Mouse (Mus musculus) gastrocnemius, adult 8-10 months (tissue): ENCODE data around the gene Defb30. TPM values are rescaled to one million over a fixed set of nuclear protein-coding genes. Genes with fewer than 3 reads are reported as not detected.

Source experiments
- DNase-seq, 2 experiments: peaks; one replicate each; pipeline ENCODE4 v3.0.0; 2022; ENCODE audit warnings: low spot score in 2 of 2
- total RNA-seq, 4 experiments: library from RNA; stranded (reverse); gene quantifications; 2 replicates each; pipeline ENCODE4 v1.2.4; 2022

Defb30 gene
- total RNA-seq: not detected

DNA sequence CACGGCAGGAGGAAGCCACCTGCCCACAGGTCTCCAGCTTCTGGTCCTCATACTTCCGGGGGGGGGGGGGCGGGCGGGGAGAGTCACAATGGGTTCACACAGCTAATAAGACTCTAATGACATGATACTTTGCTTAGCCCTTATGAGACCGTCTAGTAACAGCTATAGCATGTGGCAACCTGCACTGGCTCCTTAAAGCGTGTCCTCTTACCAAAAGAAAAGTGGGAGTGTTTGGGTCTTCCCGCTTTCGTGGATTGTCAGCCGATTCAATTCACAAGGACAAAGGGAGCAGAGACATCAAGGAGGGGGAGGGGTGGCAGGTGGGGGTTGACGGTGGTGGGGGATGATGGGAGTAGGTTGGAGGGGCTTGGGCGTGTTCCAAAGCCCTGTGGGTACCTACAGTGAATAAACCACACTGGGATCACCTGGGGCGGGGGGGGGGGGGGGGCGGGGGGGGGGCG is at the start of gene Defb30:
Defb30 (minus strand) TSS at position 51 of the 461 bp plus-strand sequence.
- no peak for DNase-seq

DNA sequence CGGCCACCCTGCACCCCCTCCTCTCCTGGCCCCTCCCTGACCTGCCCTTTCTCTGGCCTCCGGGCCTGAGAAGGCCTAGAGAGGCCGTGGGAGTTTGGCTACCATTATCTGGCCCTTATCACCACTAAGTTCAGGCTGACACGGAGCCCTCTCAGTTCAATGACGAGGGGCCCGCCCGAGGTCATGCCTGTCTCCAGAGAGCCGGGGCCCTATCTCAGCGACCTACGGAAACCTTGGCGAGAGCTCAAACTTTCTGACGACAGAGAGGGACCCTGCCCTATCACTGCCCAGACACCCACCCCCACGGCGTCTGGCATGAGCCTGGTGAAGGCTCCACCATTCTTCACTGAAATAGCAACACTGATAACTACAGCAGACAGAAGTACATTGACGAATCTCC is 17.9 kb upstream of the Defb30 start:
- no peak for DNase-seq

DNA sequence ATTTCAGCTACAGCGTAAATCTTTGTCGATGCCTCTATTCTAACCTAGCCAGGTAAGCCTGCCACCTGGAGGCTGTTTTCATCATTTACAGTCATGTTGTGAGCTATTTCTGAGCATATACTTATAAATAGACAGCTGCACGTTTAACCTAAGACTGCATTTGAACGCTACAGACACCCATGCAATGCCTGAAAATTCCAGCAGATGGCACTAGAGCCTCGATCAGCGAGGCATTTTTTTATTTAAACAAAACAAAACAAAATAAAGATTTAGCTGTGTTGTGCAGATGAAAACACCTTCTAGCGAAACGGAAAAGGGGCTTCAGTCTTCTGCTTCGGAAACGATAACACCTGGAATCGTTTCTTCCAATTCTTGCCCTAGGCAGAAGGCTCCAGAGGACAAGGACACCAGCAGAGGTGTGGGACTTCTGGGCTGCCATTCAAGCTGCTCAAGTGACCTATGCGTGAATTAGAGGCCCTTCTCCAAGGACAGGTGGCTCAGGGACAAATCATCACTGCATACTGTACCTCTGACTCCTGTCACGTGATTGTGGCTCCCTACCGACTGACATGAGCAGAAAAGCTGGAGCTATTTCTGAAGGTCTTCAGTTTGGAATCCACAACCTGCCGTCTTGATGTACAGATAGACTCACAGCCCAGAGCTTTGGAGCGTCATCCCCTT is 17.0 kb upstream of the Defb30 start:
- no peak for DNase-seq

DNA sequence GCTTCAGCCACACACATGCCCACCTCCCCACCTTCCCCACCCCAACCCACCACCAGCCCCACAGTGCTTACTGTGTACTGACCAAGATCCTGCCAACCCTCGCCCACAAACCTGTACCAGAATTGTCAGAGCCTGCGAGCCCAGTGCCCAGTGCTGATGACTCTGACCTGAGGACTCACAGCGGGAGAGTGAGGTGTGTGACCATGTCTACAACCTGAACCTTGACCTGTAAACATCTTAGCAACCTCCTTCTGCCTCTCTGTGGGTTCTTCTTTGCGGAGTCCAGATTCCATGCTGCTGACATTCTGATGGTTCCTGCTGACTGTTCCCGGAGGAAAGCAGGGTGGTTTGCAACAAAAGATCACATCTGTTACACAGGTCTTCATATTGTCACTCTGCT is 15.6 kb upstream of the Defb30 start:
- DNase-seq: no peak

DNA sequence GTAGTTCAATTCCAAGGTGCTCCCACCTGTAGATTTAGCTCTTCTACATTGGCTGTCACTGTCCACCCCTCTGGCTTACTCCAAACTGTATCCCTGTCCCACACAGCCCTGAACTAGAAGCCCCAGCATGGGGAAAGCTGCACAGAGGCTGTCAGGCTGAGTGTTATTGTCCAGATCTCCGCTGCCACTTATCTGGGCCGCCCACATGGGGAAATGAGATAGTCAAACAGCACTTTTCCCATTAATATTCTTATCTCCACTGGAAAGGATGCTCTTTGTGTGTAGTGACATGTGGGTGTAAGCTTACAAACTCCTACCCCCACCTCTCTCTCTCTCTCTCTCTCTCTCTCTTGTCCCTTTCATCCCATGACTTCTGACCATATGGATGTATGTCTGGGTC is 12.4 kb upstream of the Defb30 start:
- DNase-seq: no peak

DNA sequence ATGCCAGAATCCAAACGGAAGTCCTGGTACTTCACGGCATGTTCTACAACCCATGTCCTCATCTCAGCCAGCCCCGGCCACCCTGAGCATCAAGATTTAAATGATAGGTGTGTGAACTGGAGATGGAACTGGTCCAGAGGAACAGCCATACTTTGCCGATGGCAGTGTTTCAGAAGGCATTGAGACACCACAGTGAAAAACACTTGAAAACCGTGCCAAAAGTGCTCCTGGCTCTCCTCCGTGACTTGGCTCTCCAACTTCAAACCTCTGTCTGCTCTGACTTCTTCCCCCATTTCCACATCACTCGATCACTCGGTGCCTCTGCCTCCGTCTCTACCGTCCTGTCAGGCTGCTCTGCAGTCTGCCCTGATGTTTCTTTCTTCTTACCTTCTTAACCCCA is 10.6 kb upstream of the Defb30 start:
- no peak for DNase-seq

DNA sequence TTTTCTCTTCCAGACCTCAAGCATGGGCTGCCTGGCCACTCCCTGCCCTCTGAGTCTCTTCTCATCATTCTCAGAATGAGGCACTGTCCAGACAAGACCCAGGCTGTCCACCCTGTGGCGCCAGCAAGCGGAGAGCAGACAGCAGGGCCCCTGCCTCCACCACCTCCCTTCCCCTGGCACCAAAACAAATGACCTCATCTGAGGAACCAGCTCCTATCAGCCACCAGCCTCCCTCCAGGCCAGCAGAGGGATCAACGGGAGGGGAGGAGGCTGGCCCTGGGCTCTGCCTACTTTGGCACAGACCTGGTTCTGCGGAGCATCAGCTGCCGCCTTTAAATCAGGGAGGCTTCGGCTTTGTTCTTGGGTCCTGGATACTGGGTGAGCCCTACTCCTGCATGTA is 5.0 kb upstream of the Defb30 start:
- DNase-seq: peak in 1 of 2 experiments; percentile 11

DNA sequence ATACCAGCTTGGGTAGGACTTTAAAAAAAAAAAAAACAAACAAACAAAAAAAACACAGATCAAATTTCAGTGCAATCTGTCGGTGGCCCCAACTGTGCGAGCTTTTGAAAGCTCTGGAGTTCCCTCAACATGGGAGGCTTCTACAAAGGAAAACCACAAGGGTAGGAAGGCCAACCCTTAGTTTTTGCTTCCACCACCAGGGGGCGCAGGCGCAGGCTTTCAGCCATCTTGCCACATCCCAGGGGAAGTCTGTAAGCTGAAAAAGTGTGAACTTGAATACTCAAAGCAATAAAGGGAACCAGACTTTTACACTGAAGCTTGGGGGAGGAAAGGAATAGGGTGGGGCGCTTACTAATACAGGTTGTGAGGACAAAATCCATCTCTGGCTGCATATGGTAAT is 1.0 kb upstream of the Defb30 start:
- peak; percentile 14 to 23 for DNase-seq

DNA sequence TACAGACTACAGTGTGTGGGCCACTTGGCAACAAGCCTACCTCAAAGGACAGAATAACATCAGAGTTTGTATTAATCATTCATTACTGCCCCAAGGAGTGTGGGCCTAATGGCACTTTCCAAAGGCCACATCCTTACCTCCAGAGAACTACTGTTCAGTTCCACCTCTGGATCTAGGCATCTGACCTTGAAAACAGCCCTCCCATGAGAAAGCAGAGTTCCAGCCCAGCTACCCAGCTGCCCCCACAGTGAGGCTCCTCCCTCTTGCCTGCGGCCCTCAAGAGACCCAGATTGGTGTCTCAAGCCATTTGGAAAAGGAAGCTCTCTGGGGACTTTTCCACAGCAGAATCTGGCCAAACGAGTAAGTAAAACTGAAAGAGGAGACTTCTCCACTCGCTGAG is 3.1 kb downstream of the Defb30 start, which contains the start of gene Defb42:
Defb42 (plus strand) TSS at position 301 of the 400 bp plus-strand sequence.
- DNase-seq: no peak

DNA sequence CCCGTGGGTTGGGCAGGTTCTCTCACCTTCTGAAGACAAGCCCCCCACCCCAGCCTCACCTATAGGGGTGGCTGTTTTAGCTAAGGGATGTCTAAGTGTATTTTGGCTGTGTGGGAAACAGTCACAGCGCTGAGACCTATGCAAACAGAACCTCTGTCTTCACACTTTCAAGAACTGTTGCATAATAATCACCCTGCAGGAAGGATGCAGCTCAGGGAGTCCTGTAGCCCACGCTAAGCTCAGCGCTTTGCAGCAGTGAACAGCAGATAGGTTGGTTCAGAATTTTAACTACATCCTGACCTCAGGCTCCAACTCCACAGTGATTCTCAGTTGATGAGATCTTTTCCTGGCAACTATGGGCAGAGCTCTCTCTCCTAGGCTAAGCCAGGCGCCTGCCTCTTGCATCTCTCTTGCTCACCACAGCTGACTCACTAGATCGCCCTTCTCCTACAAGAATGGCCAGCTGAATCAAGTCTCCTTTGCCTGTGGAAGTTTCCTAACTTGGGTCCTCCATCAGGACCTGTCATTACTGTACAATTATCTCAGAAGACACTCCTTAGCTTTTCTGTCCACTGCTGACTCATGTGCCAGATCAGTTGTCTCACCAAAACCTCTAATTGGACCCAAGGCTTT is 29.1 kb downstream of the Defb30 start:
- no peak for DNase-seq

DNA sequence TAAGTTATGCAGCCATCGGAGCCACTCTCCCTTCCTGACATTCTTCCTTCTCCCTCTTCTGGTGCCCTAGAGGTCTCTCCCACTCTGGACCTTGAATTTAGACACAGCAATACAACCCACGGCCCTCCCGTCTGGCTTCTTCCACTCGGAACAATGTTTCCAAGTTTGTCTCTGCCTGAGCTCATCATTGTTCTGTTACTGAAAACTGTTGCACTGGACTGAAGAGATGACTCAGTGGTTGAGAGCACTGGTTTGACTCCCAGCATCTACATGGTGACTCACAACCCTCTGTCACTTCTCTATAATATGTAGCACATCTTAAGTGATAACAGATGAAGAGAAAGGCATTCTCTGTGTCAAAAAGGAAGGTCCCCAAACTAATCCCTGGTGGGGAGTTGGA is 35.1 kb downstream of the Defb30 start:
- no peak for DNase-seq

DNA sequence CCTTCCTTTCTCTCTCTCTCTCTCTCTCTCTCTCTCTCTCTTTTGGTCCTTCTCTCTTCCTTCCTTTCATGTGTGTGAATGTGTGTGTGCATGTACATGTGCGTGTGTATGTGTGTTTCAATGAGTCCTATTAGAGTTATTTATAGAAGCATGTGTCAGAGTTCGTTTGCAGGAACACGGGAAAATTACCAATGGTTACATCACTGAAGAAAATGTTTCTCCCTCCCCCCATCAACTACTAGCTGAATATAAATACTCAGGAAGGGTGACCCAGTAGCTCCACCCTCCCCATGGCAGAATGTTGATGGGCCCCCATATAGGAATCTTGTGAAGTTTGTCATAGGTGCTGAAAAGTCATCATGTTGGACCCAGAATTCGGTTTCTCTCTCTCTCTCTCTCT is 36.7 kb downstream of the Defb30 start:
- no peak for DNase-seq

DNA sequence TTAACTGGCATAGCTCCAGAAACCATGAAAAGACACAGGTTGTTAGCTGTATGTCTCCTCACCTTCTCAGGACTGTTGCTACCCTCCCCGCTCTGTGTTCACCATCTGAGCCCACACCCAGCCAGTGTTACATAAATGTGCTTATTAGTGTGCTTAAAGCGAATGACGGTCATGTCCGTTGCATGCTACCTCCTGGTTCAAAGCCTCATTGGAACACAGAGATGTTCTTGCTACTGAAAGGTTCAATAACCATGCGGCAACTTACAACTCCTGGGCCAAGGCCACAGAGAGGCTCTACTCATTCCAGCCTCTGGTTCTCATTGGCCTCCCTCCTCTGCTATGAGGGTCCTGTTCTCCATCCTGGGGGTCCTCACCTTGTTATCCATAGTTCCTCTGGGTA is 38.3 kb downstream of the Defb30 start, which contains the start of gene Defb43:
Defb43 (plus strand) TSS at position 301 of the 400 bp plus-strand sequence.
- no peak for DNase-seq

DNA sequence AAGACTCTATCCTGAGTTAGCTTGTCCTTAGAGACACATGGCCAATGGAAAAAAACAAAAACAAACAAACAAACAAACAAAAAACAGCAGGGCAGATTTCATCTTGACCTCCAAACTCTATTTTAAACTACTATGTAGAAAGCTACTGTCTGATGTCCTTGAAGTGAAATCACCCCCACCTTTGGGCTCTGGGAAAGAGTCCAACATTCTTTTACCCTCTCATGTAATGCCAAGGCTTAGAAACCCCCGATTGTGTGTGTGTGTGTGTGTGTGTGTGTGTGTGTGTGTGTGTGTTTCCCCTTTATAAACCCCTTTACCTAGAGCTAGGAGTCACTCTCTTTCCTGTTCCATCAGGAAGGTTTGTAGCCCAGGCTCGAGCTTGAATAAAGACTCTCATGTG is 47.2 kb downstream of the Defb30 start:
- DNase-seq: no peak

DNA sequence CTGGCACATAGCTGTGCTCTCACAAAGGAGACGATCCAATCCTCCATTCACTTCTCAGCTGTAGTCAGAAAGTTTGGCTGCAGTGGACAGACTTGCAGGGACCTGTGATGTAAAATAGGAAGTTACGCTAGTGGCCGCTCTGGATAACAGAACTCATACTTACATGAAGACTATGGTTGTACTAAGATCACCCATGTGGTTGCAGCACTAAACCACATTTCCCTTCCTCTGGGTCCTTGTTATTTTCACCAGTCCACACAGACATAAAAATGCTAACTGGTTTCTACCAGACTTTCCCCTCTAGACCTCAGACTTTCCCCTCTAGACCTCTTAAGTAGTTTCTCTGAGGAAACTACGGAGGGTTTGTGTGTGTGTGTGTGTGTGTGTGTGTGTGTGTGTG is 50.8 kb downstream of the Defb30 start:
- no peak for DNase-seq

DNA sequence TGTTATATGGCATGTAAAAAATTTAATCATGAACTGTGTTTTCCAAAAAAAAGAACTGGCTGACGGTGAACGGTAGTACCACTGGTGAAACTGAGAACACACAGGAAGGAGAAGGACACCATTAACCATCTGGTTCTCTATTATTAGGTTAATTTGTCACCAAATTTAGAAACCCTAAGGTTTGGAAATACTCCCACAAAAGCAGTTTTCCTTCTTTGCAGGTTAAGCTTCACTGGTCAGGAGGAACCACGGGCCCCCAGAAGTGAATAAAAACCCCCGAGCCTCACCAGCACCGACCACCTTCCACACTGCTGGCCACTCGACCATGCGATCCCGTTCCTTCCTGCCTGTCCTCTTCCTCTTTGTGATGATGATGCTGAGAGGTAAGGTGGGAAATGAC is 52.0 kb downstream of the Defb30 start, which contains the start of gene Defb47:
Defb47 (plus strand) TSS at position 301 of the 400 bp plus-strand sequence.
- DNase-seq: no peak

DNA sequence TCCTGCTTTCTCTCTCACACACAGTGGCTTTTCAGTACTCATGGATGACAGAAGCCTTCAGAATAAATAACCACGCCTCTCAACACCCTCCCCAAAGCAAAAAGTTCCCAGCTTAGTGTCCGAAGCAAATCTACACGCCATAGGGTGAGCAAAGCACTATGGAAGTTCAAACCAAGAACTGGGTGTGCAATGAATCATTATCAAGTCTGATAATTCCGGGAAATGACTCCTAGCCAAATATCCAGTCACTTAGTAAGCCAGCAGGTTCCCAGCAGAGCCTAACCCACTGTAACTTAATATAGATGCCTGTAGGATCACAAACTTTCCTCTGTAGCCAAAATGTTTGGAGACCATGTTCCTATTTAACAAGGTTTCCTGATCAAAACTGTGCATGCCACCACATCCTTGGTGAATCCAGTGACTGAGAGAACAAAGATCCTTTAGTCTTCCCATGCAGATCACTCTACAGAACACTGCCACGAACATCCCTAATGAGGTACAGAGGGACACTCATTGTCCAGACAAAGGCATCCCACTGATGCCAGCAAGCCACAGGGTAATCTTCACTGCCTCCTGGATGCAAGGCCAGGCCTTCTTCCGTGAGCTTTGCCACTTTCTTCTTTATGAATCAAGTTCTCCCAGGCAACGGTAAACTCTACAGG is 57.8 kb downstream of the Defb30 start:
- DNase-seq: no peak

DNA sequence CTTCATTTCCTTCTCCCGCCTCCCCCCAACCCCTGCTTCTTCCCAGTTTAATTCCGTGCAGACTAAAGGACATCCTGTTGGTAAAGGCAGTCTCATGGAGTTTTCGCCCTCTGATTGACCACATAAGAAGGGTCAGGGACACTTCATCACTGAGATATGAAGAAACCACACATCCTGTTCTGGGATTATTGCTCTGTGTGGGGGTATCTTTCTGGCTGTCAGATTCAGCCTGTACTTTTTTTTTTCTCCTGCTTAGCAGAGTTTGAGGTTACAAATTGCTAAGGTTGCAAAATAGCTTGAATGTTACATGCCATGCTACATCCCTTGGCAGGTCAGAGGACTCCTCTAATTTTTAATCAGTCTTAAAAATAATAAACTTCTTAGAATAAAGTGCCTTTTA is 58.5 kb downstream of the Defb30 start:
- no peak for DNase-seq

DNA sequence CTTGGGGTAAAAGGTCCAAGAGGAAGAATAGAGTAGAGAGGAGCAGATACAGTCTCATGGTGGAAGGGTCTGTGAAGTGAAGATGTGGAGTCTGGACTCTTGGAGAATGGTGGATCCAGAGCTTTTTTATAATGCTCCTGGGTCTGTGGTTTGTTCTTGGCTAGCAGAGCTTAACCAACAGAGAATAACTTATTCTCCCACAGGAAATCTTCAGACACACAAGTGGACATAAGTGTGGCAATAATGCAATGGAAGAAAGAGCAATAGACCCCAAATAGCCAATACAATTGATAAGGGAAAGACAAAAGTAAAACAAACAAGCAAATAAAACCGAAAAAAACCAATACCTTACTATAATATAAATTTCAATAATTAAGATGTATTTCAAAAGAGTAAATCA is 65.3 kb downstream of the Defb30 start, which contains the start of gene Defb48:
Defb48 (minus strand) TSS at position 101 of the 400 bp plus-strand sequence.
- no peak for DNase-seq
